Mouse (Mus musculus): Measurements from ENCODE around the gene Hapln3. TPM values are rescaled to one million over a fixed set of nuclear protein-coding genes. Genes with fewer than 3 reads are reported as not detected.

Gene Hapln3
- 1.5 and 2.0 TPM in 2 replicates for polyA plus RNA-seq (2016; fragmentation: Nextera tagmentation; extraction: Ambion mirVana)

GRCm38 (mm10) chr7:79130843-79131444 lies at the start of gene Hapln3:
Hapln3 (minus strand) TSS chr7:79131018.
- Histone ChIP-seq H3K4me1 (peaks cover 15% of the 10 kb centered on the region; the same call in 1 of the 2 replicates), H3K9me3 (no peaks in the 10 kb centered on the region), H3K27ac (replicated peaks) (no peak within 1 kb of the TSS), H3K4me2 (replicated peaks) (peak within 1 kb of the TSS; percentile 43), H3K27me3 (peaks cover 34% of the 10 kb centered on the region), H3K9ac (replicated peaks) (no peak within 1 kb of the TSS; the same call in 1 of the 2 replicates), H3K4me3 (peak within 1 kb of the TSS; percentile 23), H3K36me3 (peaks cover 10% of the 10 kb centered on the region; the same call in 1 of the 2 replicates)
- WGBS, result 4% methylated on average over 19 of the region's 19 CpGs
- ATAC-seq (ENCODE audit: low FRiP score, low read depth), result no peak

- Histone ChIP-seq H3K9me3 (no peaks in the 10 kb centered on the region), H3K9ac (replicated peaks) (no peak overlapping the region), H3K27me3 (no peaks in the 10 kb centered on the region; the same call in 1 of the 2 replicates), H3K36me3 (no peaks in the 10 kb centered on the region), H3K4me2 (replicated peaks) (no peak overlapping the region), H3K27ac (replicated peaks) (no peak overlapping the region), H3K4me3 (no peak overlapping the region), H3K4me1 (no peaks in the 10 kb centered on the region)
- WGBS, result 86% methylated on average over 3 of the region's 3 CpGs
- no peak for ATAC-seq (ENCODE audit: low FRiP score, low read depth)
These were observed 43.0 kb upstream of the Hapln3 start for GRCm38 (mm10) chr7:79173800-79174199.

GRCm38 (mm10) chr7:79171782-79172181 lies 41.0 kb upstream of the Hapln3 start:
- 97% methylated on average over 1 of the region's 1 CpGs for WGBS
- no peak overlapping the region for H3K27ac ChIP-seq (replicated peaks)
- H3K4me1 ChIP-seq, result 0 out of 2 replicates have a peak, but pooled peaks cover 2% of the 10 kb centered on the region
- H3K4me2 ChIP-seq (replicated peaks), result no peak overlapping the region
- no peak overlapping the region for H3K9ac ChIP-seq (replicated peaks)
- no peak for ATAC-seq (ENCODE audit: low FRiP score, low read depth)
- no peaks in the 10 kb centered on the region for H3K9me3 ChIP-seq
- H3K4me3 ChIP-seq, result no peak overlapping the region
- no peaks in the 10 kb centered on the region; the same call in 1 of the 2 replicates for H3K27me3 ChIP-seq
- H3K36me3 ChIP-seq, result no peaks in the 10 kb centered on the region

GRCm38 (mm10) chr7:79167006-79167562 lies 36.3 kb upstream of the Hapln3 start:
- H3K27ac ChIP-seq (replicated peaks), result no peak overlapping the region
- no peaks in the 10 kb centered on the region for H3K27me3 ChIP-seq
- no peak overlapping the region for H3K4me2 ChIP-seq (replicated peaks)
- no peak for ATAC-seq (ENCODE audit: low FRiP score, low read depth)
- H3K9ac ChIP-seq (replicated peaks), result no peak overlapping the region
- no peaks in the 10 kb centered on the region for H3K36me3 ChIP-seq
- no peak overlapping the region for H3K4me3 ChIP-seq
- WGBS, result 59% methylated on average over 14 of the region's 14 CpGs
- 0 out of 2 replicates have a peak, but pooled peaks cover 5% of the 10 kb centered on the region for H3K9me3 ChIP-seq
- H3K4me1 ChIP-seq, result 0 out of 2 replicates have a peak, but pooled peaks cover 2% of the 10 kb centered on the region

GRCm38 (mm10) chr7:79159406-79159805 lies 28.6 kb upstream of the Hapln3 start:
- Histone ChIP-seq H3K4me2 (replicated peaks) (no peak overlapping the region), H3K9me3 (0 out of 2 replicates have a peak, but pooled peaks cover 6% of the 10 kb centered on the region), H3K4me1 (no peaks in the 10 kb centered on the region), H3K27me3 (no peaks in the 10 kb centered on the region), H3K9ac (replicated peaks) (no peak overlapping the region), H3K36me3 (no peaks in the 10 kb centered on the region), H3K27ac (replicated peaks) (no peak overlapping the region), H3K4me3 (no peak overlapping the region)
- 66% methylated on average over 1 of the region's 1 CpGs for WGBS
- ATAC-seq (ENCODE audit: low FRiP score, low read depth), result no peak

- Histone ChIP-seq H3K9me3 (no peaks in the 10 kb centered on the region), H3K36me3 (0 out of 2 replicates have a peak, but pooled peaks cover 3% of the 10 kb centered on the region), H3K4me1 (peaks cover 20% of the 10 kb centered on the region), H3K4me2 (replicated peaks) (peak overlapping the region; percentile 87), H3K4me3 (no peak overlapping the region), H3K9ac (replicated peaks) (no peak overlapping the region), H3K27ac (replicated peaks) (no peak overlapping the region), H3K27me3 (peaks cover 9% of the 10 kb centered on the region)
- ATAC-seq (ENCODE audit: low FRiP score, low read depth), result no peak
- 78% methylated on average over 6 of the region's 6 CpGs for WGBS
These were observed 18.7 kb upstream of the Hapln3 start for GRCm38 (mm10) chr7:79149522-79149921.

GRCm38 (mm10) chr7:79148711-79149266 lies 18.0 kb upstream of the Hapln3 start, which contains the start of gene Mfge8:
Mfge8 (minus strand) TSS chr7:79149060.
- peaks cover 20% of the 10 kb centered on the region for H3K4me1 ChIP-seq
- peaks cover 9% of the 10 kb centered on the region for H3K27me3 ChIP-seq
- peak within 1 kb of the TSS; percentile 56 for H3K4me3 ChIP-seq
- WGBS, result 0% methylated on average over 39 of the region's 39 CpGs
- 0 out of 2 replicates have a peak, but pooled peaks cover 4% of the 10 kb centered on the region for H3K36me3 ChIP-seq
- peak; percentile 96 for ATAC-seq (ENCODE audit: low FRiP score, low read depth)
- H3K9ac ChIP-seq (replicated peaks), result peak within 1 kb of the TSS; percentile 60; the same call in 1 of the 2 replicates
- no peaks in the 10 kb centered on the region for H3K9me3 ChIP-seq
- H3K4me2 ChIP-seq (replicated peaks), result peak within 1 kb of the TSS; percentile 87
- H3K27ac ChIP-seq (replicated peaks), result no peak within 1 kb of the TSS

- peaks cover 9% of the 10 kb centered on the region for H3K27me3 ChIP-seq
- H3K4me2 ChIP-seq (replicated peaks), result peak overlapping the region; percentile 87
- peak overlapping the region; percentile 60; the same call in 1 of the 2 replicates for H3K9ac ChIP-seq (replicated peaks)
- peak overlapping the region; percentile 56 for H3K4me3 ChIP-seq
- peaks cover 20% of the 10 kb centered on the region for H3K4me1 ChIP-seq
- 0 out of 2 replicates have a peak, but pooled peaks cover 4% of the 10 kb centered on the region for H3K36me3 ChIP-seq
- no peaks in the 10 kb centered on the region for H3K9me3 ChIP-seq
- no peak for ATAC-seq (ENCODE audit: low FRiP score, low read depth)
- no peak overlapping the region for H3K27ac ChIP-seq (replicated peaks)
- WGBS, result under 1% methylated on average over 19 of the region's 20 CpGs
These were observed 17.3 kb upstream of the Hapln3 start for GRCm38 (mm10) chr7:79147931-79148653.

- Histone ChIP-seq H3K27me3 (peaks cover 9% of the 10 kb centered on the region), H3K27ac (replicated peaks) (no peak overlapping the region), H3K4me2 (replicated peaks) (peak overlapping the region; percentile 87), H3K4me1 (peaks cover 20% of the 10 kb centered on the region), H3K9me3 (no peaks in the 10 kb centered on the region), H3K4me3 (no peak overlapping the region; the same call in 1 of the 2 replicates), H3K36me3 (0 out of 2 replicates have a peak, but pooled peaks cover 4% of the 10 kb centered on the region), H3K9ac (replicated peaks) (no peak overlapping the region)
- no peak for ATAC-seq (ENCODE audit: low FRiP score, low read depth)
- 61% methylated on average over 12 of the region's 12 CpGs for WGBS
These were observed 16.4 kb upstream of the Hapln3 start for GRCm38 (mm10) chr7:79147011-79147837.

GRCm38 (mm10) chr7:79140897-79141296 lies 10.1 kb upstream of the Hapln3 start:
- ATAC-seq (ENCODE audit: low FRiP score, low read depth), result 0 out of 2 replicates have a peak, but pooled peaks have one; percentile 23
- H3K27me3 ChIP-seq, result no peaks in the 10 kb centered on the region
- H3K27ac ChIP-seq (replicated peaks), result no peak overlapping the region
- H3K4me2 ChIP-seq (replicated peaks), result no peak overlapping the region
- peaks cover 9% of the 10 kb centered on the region; the same call in 1 of the 2 replicates for H3K36me3 ChIP-seq
- no peak overlapping the region for H3K4me3 ChIP-seq
- H3K9ac ChIP-seq (replicated peaks), result no peak overlapping the region
- no peaks in the 10 kb centered on the region for H3K4me1 ChIP-seq
- no peaks in the 10 kb centered on the region for H3K9me3 ChIP-seq
- 37% methylated on average over 8 of the region's 8 CpGs for WGBS

Measured in midbrain, embryonic 12.5 days (tissue).